Mouse (Mus musculus): ENCODE results near the gene Hdx. TPM values are rescaled to one million over a fixed set of nuclear protein-coding genes. Genes with fewer than 3 reads are reported as not detected.
A peak's percentile ranks its signal among the peaks of the same experiment; 100 is the strongest.

Gene Hdx
- total and polyA plus RNA-seq, 3 experiments = 0.12 to 0.16 (median 0.16) TPM

GRCm38 (mm10) chrX:111640616-111641015 is 56.3 kb downstream of the Hdx start:
- no peaks in the 10 kb centered on the region for H3K36me3 ChIP-seq (ENCODE audit: control insufficient read depth, insufficient read depth, low read length)
- no peaks in the 10 kb centered on the region for H3K27me3 ChIP-seq (ENCODE audit: control insufficient read depth, insufficient read depth, low read length)
- no peaks in the 10 kb centered on the region for H3K4me1 ChIP-seq (ENCODE audit: control insufficient read depth, insufficient read depth, low read length)
- intact Hi-C loops (cut with DNase I) = no loop called here
- no peak for TF ChIP-seq EP300 (IDR thresholded peaks at IDR 0.05; ENCODE audit: insufficient read depth, low read depth, low read length)
- TF ChIP-seq CTCF (IDR thresholded peaks at IDR 0.05) = no peak
- H3K9ac ChIP-seq (ENCODE audit: low read depth, low read length) = no peak overlapping the region
- no peaks in the 10 kb centered on the region for H3K79me2 ChIP-seq (replicated peaks; ENCODE audit: control insufficient read depth, insufficient read depth, low read length)
- no peak overlapping the region for H3K4me3 ChIP-seq
- WGBS = 90% methylated on average over 5 of the region's 5 CpGs
- no peak overlapping the region for H3K27ac ChIP-seq
- no peak for DNase-seq

- Histone ChIP-seq H3K27ac (no peak overlapping the region), H3K4me1 (ENCODE audit: control insufficient read depth, insufficient read depth, low read length) (no peaks in the 10 kb centered on the region), H3K27me3 (ENCODE audit: control insufficient read depth, insufficient read depth, low read length) (no peaks in the 10 kb centered on the region), H3K4me3 (no peak overlapping the region), H3K9ac (ENCODE audit: low read depth, low read length) (no peak overlapping the region), H3K36me3 (ENCODE audit: control insufficient read depth, insufficient read depth, low read length) (no peaks in the 10 kb centered on the region), H3K79me2 (replicated peaks; ENCODE audit: control insufficient read depth, insufficient read depth, low read length) (no peaks in the 10 kb centered on the region)
- TF ChIP-seq POLR2A (IDR thresholded peaks at IDR 0.05; ENCODE audit: insufficient read depth, low read depth, low read length) (no peak), EP300 (IDR thresholded peaks at IDR 0.05; ENCODE audit: insufficient read depth, low read depth, low read length) (no peak), CTCF (IDR thresholded peaks at IDR 0.05) (no peak)
- no peak for DNase-seq
- intact Hi-C loops (cut with DNase I) = no loop called here
- 84% methylated on average over 2 of the region's 2 CpGs for WGBS
Observed at GRCm38 (mm10) chrX:111597631-111598161, 99.2 kb downstream of the Hdx start.

- DNase-seq = peak; percentile 15 to 20
- Histone ChIP-seq H3K27ac (no peak overlapping the region), H3K79me2 (replicated peaks; ENCODE audit: control insufficient read depth, insufficient read depth, low read length) (no peaks in the 10 kb centered on the region), H3K27me3 (ENCODE audit: control insufficient read depth, insufficient read depth, low read length) (no peaks in the 10 kb centered on the region), H3K36me3 (ENCODE audit: control insufficient read depth, insufficient read depth, low read length) (no peaks in the 10 kb centered on the region), H3K4me1 (ENCODE audit: control insufficient read depth, insufficient read depth, low read length) (no peaks in the 10 kb centered on the region), H3K4me3 (no peak overlapping the region), H3K9ac (ENCODE audit: low read depth, low read length) (no peak overlapping the region)
- TF ChIP-seq EP300 (IDR thresholded peaks at IDR 0.05; ENCODE audit: insufficient read depth, low read depth, low read length) (no peak), POLR2A (IDR thresholded peaks at IDR 0.05; ENCODE audit: insufficient read depth, low read depth, low read length) (no peak), CTCF (IDR thresholded peaks at IDR 0.05) (no peak)
- WGBS = 52% methylated on average over 4 of the region's 4 CpGs
- intact Hi-C loops (cut with DNase I) = no loop called here
Observed at GRCm38 (mm10) chrX:111587616-111588015, 109.3 kb downstream of the Hdx start.

GRCm38 (mm10) chrX:111577044-111577443 is 119.8 kb downstream of the Hdx start:
- TF ChIP-seq EP300 (IDR thresholded peaks at IDR 0.05; ENCODE audit: insufficient read depth, low read depth, low read length) = no peak
- no peak for TF ChIP-seq CTCF (IDR thresholded peaks at IDR 0.05)
- no peak for TF ChIP-seq POLR2A (IDR thresholded peaks at IDR 0.05; ENCODE audit: insufficient read depth, low read depth, low read length)
- Histone ChIP-seq H3K27me3 (ENCODE audit: control insufficient read depth, insufficient read depth, low read length) (no peaks in the 10 kb centered on the region), H3K4me1 (ENCODE audit: control insufficient read depth, insufficient read depth, low read length) (no peaks in the 10 kb centered on the region), H3K36me3 (ENCODE audit: control insufficient read depth, insufficient read depth, low read length) (no peaks in the 10 kb centered on the region), H3K79me2 (replicated peaks; ENCODE audit: control insufficient read depth, insufficient read depth, low read length) (no peaks in the 10 kb centered on the region), H3K4me3 (no peak overlapping the region), H3K27ac (no peak overlapping the region), H3K9ac (ENCODE audit: low read depth, low read length) (no peak overlapping the region)
- intact Hi-C loops (cut with DNase I) = no loop called here
- WGBS = 69% methylated on average over 2 of the region's 2 CpGs
- no peak for DNase-seq

GRCm38 (mm10) chrX:111537859-111538258 is 159.0 kb downstream of the Hdx start, which contains the start of gene Rps6ka6:
Rps6ka6 (minus strand) TSS chrX:111537959.
- Histone ChIP-seq H3K27ac (no peak within 1 kb of the TSS), H3K27me3 (ENCODE audit: control insufficient read depth, insufficient read depth, low read length) (no peaks in the 10 kb centered on the region), H3K79me2 (replicated peaks; ENCODE audit: control insufficient read depth, insufficient read depth, low read length) (no peaks in the 10 kb centered on the region), H3K4me1 (ENCODE audit: control insufficient read depth, insufficient read depth, low read length) (no peaks in the 10 kb centered on the region), H3K4me3 (no peak within 1 kb of the TSS), H3K9ac (ENCODE audit: low read depth, low read length) (no peak within 1 kb of the TSS), H3K36me3 (ENCODE audit: control insufficient read depth, insufficient read depth, low read length) (no peaks in the 10 kb centered on the region)
- no peak for DNase-seq
- intact Hi-C loops (cut with DNase I) = no loop called here
- whole genome bisulfite sequencing = 61% methylated on average over 10 of the region's 10 CpGs
- TF ChIP-seq CTCF (IDR thresholded peaks at IDR 0.05) = no peak
- TF ChIP-seq POLR2A (IDR thresholded peaks at IDR 0.05; ENCODE audit: insufficient read depth, low read depth, low read length) = no peak
- TF ChIP-seq EP300 (IDR thresholded peaks at IDR 0.05; ENCODE audit: insufficient read depth, low read depth, low read length) = no peak

Other genes starting within 250 kb of the Hdx start
- under 1 TPM; 0.16 TPM for gene Rps6ka6, start 159.1 kb downstream of the Hdx start, total RNA-seq (2021)
- gene Rps6ka6, start 159.1 kb downstream of the Hdx start, polyA plus RNA-seq (2012; rRNA removed) = 0.12 and 0.21 TPM in 2 replicates
- gene Gm45194, start 194.3 kb upstream of the Hdx start, total RNA-seq (2021) = not detected
- gene Gm45194, start 194.3 kb upstream of the Hdx start, polyA plus RNA-seq (2012; rRNA removed) = not detected in 2 replicates